Mouse (Mus musculus) stomach, postnatal 0 days (tissue): Measurements from ENCODE around the gene Ccs. TPM values are rescaled to one million over a fixed set of nuclear protein-coding genes. Genes with fewer than 3 reads are reported as not detected.

Experiments
- ATAC-seq: fragments of 200-750 bp; cut with Nextera tagmentation; 2 replicates; pipeline ENCODE4 v1.8.0; 2017; ENCODE audit not compliant: low FRiP score, low TSS enrichment
- DNase-seq: peaks from one replicate; pipeline ENCODE4 v3.0.0-alpha.2; 2016; ENCODE audit warnings: low spot score
- H3K27ac ChIP-seq: fragments of 300-500 bp; sonication (generic); replicated peaks from 2 replicates; pipeline ENCODE4 v1.5.1; 2014; ENCODE audit warnings: mild to moderate bottlenecking, control low read depth
- H3K27me3 ChIP-seq: fragments of 300-500 bp; sonication (generic); 2 replicates; pipeline ENCODE4 v1.6.1; 2014; ENCODE audit warnings: low read length; ENCODE audit not compliant: control insufficient read depth, insufficient read depth
- H3K36me3 ChIP-seq: fragments of 300-500 bp; sonication (generic); 2 replicates; pipeline ENCODE4 v1.6.1; 2014; ENCODE audit warnings: low read length, mixed read lengths; ENCODE audit not compliant: control insufficient read depth, insufficient read depth
- H3K4me1 ChIP-seq: fragments of 300-500 bp; sonication (generic); replicated peaks from 2 replicates; pipeline ENCODE4 v1.6.1; 2014; ENCODE audit warnings: antibody characterized with exemption; ENCODE audit not compliant: control insufficient read depth, insufficient read depth
- H3K4me2 ChIP-seq: fragments of 300-500 bp; sonication (generic); replicated peaks from 2 replicates; pipeline ENCODE4 v1.6.1; 2014; ENCODE audit warnings: low read depth, mild to moderate bottlenecking, control low read depth, moderate library complexity
- H3K4me3 ChIP-seq: fragments of 300-500 bp; sonication (generic); 2 replicates; pipeline ENCODE4 v1.5.1; 2014; ENCODE audit warnings: low read depth, low read length, control low read depth
- H3K9ac ChIP-seq: fragments of 300-500 bp; sonication (generic); 2 replicates; pipeline ENCODE4 v1.6.1; 2014; ENCODE audit warnings: mild to moderate bottlenecking, low read length, control low read depth, mixed read lengths
- H3K9me3 ChIP-seq: fragments of 300-500 bp; sonication (generic); 2 replicates; pipeline ENCODE4 v1.6.1; 2016; ENCODE audit warnings: low read length; ENCODE audit not compliant: control insufficient read depth
- CTCF ChIP-seq: IDR thresholded peaks from 2 replicates; pipeline ENCODE4 v1.5.1; 2016; ENCODE audit warnings: antibody characterized with exemption, low read depth, mild to moderate bottlenecking, moderate library complexity
- EP300 ChIP-seq: optimal IDR thresholded peaks from 2 replicates; pipeline ENCODE3; 2016; ENCODE audit warnings: antibody characterized with exemption
- WGBS: fragments of 180-500 bp; shearing (Covaris S2); extraction: QIAGEN DNeasy Blood & Tissue Kit; methylation state at CpG from one replicate; pipeline ENCODE4 v1.1.7; 2014; 5-methylcytosine and 5-hydroxymethylcytosine counted together
- polyA plus RNA-seq: library from polyadenylated mRNA; unstranded; fragments of >200 nt; fragmentation: Nextera tagmentation; extraction: Ambion mirVana; gene quantifications from 2 replicates; pipeline ENCODE4 v1.2.1, GENCODE M21; 2015

Ccs gene
- polyA plus RNA-seq, 1 experiment from 2014 or later: 72.7 TPM

GRCm38 (mm10) chr19:4793281-4793830, 45.8 kb downstream of the Ccs start:
- Histone ChIP-seq H3K4me3 (peak overlapping the region; percentile 66), H3K4me1 (no peaks in the 10 kb centered on the region), H3K9ac (peak overlapping the region; percentile 79), H3K4me2 (peak overlapping the region; percentile 64), H3K36me3 (peaks cover 3% of the 10 kb centered on the region), H3K27me3 (no peaks in the 10 kb centered on the region), H3K9me3 (no peaks in the 10 kb centered on the region), H3K27ac (peak overlapping the region; percentile 90)
- WGBS: under 1% methylated on average over 16 of the region's 16 CpGs
- no peak for TF ChIP-seq CTCF
- no peak for TF ChIP-seq EP300
- DNase-seq (peak; percentile 75), ATAC-seq (peak; percentile 50; the same call in 1 of the 2 replicates)

- H3K4me1 ChIP-seq: no peaks in the 10 kb centered on the region
- no peak overlapping the region for H3K27ac ChIP-seq
- ATAC-seq (no peak), DNase-seq (no peak)
- H3K36me3 ChIP-seq: peaks cover 15% of the 10 kb centered on the region
- no peaks in the 10 kb centered on the region for H3K27me3 ChIP-seq
- H3K4me3 ChIP-seq: no peak overlapping the region
- TF ChIP-seq EP300 (no peak), CTCF (no peak)
- H3K9ac ChIP-seq: no peak overlapping the region
- WGBS: 91% methylated on average over 2 of the region's 2 CpGs
- no peaks in the 10 kb centered on the region for H3K9me3 ChIP-seq
- no peak overlapping the region for H3K4me2 ChIP-seq
These were observed 52.8 kb downstream of the Ccs start for GRCm38 (mm10) chr19:4786313-4786712.

GRCm38 (mm10) chr19:4785206-4785605, 53.9 kb downstream of the Ccs start:
- WGBS: 70% methylated on average over 7 of the region's 7 CpGs
- no peaks in the 10 kb centered on the region for H3K4me1 ChIP-seq
- no peak overlapping the region for H3K4me2 ChIP-seq
- no peak overlapping the region for H3K4me3 ChIP-seq
- H3K9me3 ChIP-seq: no peaks in the 10 kb centered on the region
- DNase-seq: no peak
- H3K27ac ChIP-seq: no peak overlapping the region
- no peak for TF ChIP-seq CTCF
- TF ChIP-seq EP300: no peak
- no peak for ATAC-seq
- H3K36me3 ChIP-seq: peaks cover 15% of the 10 kb centered on the region
- H3K9ac ChIP-seq: no peak overlapping the region
- no peaks in the 10 kb centered on the region for H3K27me3 ChIP-seq

GRCm38 (mm10) chr19:4782891-4783290, 56.2 kb downstream of the Ccs start:
- WGBS: 83% methylated on average over 2 of the region's 2 CpGs
- no peaks in the 10 kb centered on the region for H3K4me1 ChIP-seq
- no peak overlapping the region for H3K9ac ChIP-seq
- H3K36me3 ChIP-seq: peaks cover 20% of the 10 kb centered on the region
- no peaks in the 10 kb centered on the region for H3K9me3 ChIP-seq
- no peak overlapping the region for H3K27ac ChIP-seq
- no peaks in the 10 kb centered on the region for H3K27me3 ChIP-seq
- no peak for TF ChIP-seq CTCF
- no peak for TF ChIP-seq EP300
- no peak for ATAC-seq
- no peak overlapping the region for H3K4me2 ChIP-seq
- no peak overlapping the region for H3K4me3 ChIP-seq
- DNase-seq: no peak

Other genes with a start within 250 kb of the Ccs start
- 4.3 and 5.0 TPM in 2 replicates for gene Lrfn4, start 223.7 kb downstream of the Ccs start, polyA plus RNA-seq
- gene Rce1, start 213.7 kb downstream of the Ccs start, polyA plus RNA-seq: 46.4 and 49.4 TPM in 2 replicates
- gene Gm960, start 140.7 kb downstream of the Ccs start, polyA plus RNA-seq: 1.7 and 2.3 TPM in 2 replicates
- 3.5 and 3.6 TPM in 2 replicates for gene Sptbn2, start 128.2 kb downstream of the Ccs start, polyA plus RNA-seq
- gene Rbm4b, start 82.8 kb downstream of the Ccs start, polyA plus RNA-seq: 17.6 and 19.3 TPM in 2 replicates
- gene Rbm4, start 45.4 kb downstream of the Ccs start, polyA plus RNA-seq: 22.2 and 23.3 TPM in 2 replicates
- gene Gm21992, start 27.7 kb downstream of the Ccs start, polyA plus RNA-seq: 16.0 and 19.1 TPM in 2 replicates
- gene Rbm14, start 27.7 kb downstream of the Ccs start, polyA plus RNA-seq: 21.9 and 24.2 TPM in 2 replicates
- 0.05 TPM in 1 of 2 replicates, not detected in the other for gene Ccdc87, start within 50 bp of the Ccs start, polyA plus RNA-seq
- gene Ctsf, start 15.8 kb upstream of the Ccs start, polyA plus RNA-seq: 24.1 and 28.4 TPM in 2 replicates
- 1.3 and 2.3 TPM in 2 replicates for gene Actn3, start 38.6 kb upstream of the Ccs start, polyA plus RNA-seq
- gene Zdhhc24, start 39.3 kb upstream of the Ccs start, polyA plus RNA-seq: 6.4 and 7.3 TPM in 2 replicates
- gene Bbs1, start 67.3 kb upstream of the Ccs start, polyA plus RNA-seq: 0.85 and 0.95 TPM in 2 replicates
- gene Dpp3, start 89.0 kb upstream of the Ccs start, polyA plus RNA-seq: 91.0 and 94.4 TPM in 2 replicates
- 0.85 and 1.2 TPM in 2 replicates for gene Peli3, start 103.8 kb upstream of the Ccs start, polyA plus RNA-seq
- 67.9 and 78.0 TPM in 2 replicates for gene Mrpl11, start 122.8 kb upstream of the Ccs start, polyA plus RNA-seq
- 0.08 and 0.12 TPM in 2 replicates for gene Npas4, start 151.0 kb upstream of the Ccs start, polyA plus RNA-seq
- gene Slc29a2, start 184.5 kb upstream of the Ccs start, polyA plus RNA-seq: 1.7 and 1.8 TPM in 2 replicates
- 22.3 and 23.6 TPM in 2 replicates for gene B4gat1, start 199.5 kb upstream of the Ccs start, polyA plus RNA-seq
- gene AC124502.3, start 199.6 kb upstream of the Ccs start, polyA plus RNA-seq: 0.24 and 1.1 TPM in 2 replicates
- 42.3 and 45.6 TPM in 2 replicates for gene Brms1, start 202.0 kb upstream of the Ccs start, polyA plus RNA-seq
- 2.6 TPM in 2 replicates for gene Rin1, start 211.1 kb upstream of the Ccs start, polyA plus RNA-seq
- 31.6 and 39.5 TPM in 2 replicates for gene Cd248, start 228.7 kb upstream of the Ccs start, polyA plus RNA-seq
- 10.4 and 11.4 TPM in 2 replicates for gene Tmem151a, start 246.2 kb upstream of the Ccs start, polyA plus RNA-seq
- 128 and 131 TPM in 2 replicates for gene Yif1a, start 249.2 kb upstream of the Ccs start, polyA plus RNA-seq